Mouse (Mus musculus): Measurements from ENCODE around the gene Zfp36.

Zfp36 gene

DNA sequence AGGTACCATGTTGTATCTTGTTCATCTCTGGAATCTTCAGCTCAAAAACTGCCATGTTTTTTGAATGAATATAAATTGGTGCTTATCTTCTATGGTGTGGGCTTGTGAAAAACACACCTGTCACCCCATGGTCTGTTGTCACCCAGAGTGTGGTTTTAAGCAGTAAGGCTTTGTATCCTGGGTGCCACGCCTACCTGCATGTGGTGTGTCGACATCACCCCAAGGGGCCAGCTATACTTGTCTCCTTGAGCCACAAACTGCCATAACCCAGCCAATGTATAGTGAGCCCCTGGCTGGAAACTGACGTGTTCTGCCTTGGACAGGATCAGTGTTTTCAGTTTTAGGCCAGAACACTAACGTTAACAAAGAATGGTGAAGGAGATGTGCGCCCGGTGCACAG lies 4.1 kb upstream of the Zfp36 start:
- no peak for DNase-seq (ENCODE audit: low read depth, low spot score)

GRCm38 (mm10) chr7:28383606-28384005 lies 3.6 kb upstream of the Zfp36 start:
- no peak for DNase-seq (ENCODE audit: low read depth, low spot score)

DNA sequence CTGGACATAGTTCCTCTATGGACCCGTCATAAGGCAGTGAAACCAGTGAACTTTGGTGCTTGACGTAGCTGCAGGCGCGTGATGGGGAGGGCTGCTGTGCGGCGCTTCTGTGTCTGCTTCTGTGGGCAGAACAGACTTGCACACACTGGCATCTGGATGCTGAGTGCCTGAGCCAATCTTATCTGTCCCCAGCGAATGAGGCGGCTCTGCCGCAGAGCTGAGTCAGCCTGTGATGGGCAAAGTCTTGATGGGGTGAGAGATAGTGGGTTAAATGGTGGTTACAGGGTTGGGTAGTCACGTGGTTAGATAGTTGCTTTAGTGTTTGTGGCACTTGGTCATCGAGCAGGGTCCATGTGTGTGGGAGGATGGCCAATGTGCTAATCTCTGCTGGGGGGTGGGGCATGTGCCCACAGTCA lies 2.9 kb upstream of the Zfp36 start:
- no peak for DNase-seq (ENCODE audit: low read depth, low spot score)

DNA sequence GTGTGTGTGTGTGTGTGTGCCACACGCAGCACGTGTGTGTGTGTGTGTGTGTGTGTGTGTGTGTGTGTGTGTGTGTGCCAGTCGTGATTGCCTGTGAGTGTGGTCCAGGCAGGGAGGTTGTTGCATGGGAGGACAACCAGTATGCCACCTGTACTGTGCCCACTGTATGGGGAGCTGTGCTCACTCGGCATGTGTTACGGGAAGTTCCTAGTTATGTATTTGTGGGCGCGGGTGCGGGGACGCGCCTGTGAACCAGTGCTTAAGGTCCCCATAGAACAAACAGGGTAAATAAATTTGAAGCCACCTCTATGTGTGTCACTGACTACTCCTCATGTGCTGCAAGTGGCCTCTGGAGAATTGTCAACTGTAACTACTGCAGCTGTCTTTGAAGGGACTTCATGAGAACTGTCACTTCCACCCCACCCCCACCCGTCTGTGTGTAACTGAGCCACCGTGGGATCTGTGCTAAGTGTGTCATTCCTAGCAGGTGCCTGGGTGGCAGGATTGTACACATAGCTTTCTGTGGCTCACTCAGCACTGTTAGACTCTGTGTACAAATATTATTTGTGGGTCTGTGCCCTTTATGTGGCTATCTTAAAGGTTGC lies 2.4 kb upstream of the Zfp36 start:
- no peak for DNase-seq (ENCODE audit: low read depth, low spot score)

DNA sequence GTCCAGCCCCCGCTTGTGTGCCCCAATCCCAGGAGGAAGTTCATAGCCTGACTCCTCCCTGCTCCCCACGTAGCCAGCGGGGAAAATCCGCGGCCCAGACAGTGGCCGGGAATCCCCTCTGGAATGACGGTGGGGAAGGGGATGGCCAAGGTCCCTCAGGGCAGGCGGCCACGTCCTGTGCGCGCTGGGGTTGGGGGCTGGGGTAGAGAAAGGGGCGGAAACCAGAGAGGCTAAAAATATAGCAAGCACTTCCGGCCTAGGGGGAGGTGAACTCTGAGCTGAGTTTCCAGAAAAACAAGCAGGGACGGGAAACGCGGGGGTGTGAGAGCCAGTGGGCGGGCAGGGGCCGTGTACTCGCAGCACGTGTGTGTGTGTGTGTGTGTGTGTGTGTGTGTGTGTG lies 1.9 kb upstream of the Zfp36 start:
- DNase-seq (ENCODE audit: low read depth, low spot score): no peak

DNA sequence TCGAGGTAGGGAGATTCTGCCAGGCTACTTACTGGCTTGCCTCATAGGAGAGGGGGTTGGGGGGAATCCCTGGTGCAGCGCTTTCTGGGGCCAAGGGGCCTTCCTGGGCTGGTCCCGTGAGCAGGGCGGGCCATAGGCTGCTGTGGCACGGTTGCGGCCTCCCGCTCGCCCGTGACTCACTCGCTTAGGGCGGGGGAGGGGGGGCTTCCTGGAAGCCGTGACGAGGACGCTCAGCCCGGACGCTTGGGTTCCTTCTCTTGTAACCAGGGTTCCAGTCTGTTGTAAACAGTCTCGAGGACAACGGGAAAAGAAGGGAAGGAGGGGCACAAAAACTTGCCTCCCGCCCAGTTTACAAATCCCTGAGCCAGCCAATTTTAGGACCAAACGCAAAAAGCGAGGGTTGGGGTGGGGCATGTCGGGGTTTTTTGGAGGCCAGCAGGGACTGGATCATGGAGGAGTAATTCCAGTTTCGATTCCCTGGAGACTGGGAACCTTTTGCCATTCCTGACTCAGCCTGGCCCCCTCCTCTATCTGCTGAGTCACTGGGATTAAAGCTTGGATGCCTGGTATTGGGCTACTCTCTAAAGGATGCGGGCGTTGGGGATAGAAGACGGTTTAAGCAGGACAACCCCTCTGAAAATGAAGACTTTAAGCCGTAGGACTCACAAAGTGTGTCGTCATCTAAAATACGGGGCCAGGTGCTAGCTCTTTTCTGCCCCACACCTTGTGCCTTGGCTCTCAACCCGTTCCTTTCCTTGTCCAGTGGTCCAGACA lies 1.2 kb upstream of the Zfp36 start:
- DNase-seq (ENCODE audit: low read depth, low spot score): no peak

GRCm38 (mm10) chr7:28378769-28379651 lies 1.0 kb downstream of the Zfp36 start:
- DNase-seq (ENCODE audit: low read depth, low spot score): no peak

DNA sequence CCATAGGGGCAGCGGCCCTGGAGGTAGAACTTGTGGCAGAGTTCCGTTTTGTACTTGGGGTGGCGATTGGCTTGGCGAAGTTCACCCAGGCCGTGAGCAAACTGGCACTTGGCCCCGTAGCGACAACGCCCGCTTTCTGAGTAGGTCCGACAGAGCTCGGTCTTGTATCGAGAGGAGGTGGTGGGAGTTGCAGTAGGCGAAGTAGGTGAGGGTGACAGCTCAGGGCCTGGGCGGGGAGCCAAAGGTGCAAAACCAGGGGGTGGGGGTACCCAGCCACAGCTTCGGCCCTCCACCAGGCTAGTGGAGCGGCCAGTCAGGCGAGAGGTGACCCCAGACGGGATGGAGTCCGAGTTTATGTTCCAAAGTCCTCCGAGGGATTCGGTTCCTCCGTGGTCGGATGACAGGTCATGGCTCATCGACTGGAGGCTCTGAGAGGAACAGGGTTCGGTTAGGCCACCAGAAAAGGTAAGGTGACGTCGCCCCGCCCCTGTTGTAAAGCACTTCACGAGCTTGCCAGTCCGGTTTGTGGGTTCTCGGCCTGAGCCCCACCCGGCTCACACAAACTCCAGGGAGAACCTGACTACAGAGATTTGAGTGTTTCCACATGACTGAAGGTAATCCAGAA lies 1.9 kb downstream of the Zfp36 start:
- no peak for DNase-seq (ENCODE audit: low read depth, low spot score)

DNA sequence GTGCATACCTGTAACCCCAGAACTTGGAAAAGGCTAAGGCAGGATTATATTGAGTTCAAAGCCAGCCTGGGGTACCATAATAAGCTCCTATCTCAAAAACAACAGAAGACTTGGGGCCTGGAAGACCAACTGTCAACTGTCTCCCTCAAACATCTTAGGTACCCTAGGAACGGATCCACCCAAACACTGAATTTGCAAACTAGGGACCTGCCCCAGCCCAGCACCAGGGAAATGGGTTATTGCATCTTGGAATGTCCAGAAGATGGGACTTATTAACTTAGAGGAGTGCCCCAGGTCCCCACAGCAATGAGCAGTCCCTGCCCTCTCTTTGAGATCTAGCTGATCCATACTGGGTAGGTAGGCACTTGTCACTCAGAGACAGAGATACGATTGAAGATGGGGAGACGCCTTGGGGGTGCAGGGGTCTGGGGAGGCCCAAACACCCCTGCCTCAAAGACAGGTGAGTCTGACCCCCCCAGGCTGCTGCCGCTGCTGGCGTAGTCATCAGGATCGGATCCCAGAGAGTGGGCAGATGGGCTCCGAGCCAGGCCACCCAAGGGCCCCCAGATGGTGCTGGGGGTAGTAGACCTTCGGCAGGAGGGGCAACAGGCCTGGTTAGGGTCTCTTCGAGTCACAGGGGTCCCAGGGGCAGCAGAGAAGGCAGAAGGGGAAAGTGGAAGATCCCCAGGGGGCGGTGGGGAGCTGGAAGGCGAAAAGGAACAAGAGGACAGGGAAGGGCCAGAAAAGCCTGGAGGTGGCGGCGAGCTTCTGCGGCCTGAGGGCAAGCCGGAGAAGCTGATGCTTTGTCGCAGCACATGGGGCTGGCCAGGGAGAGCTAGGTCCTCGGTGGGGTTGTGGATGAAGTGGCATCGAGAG lies 2.6 kb downstream of the Zfp36 start:
- no peak for DNase-seq (ENCODE audit: low read depth, low spot score)

DNA sequence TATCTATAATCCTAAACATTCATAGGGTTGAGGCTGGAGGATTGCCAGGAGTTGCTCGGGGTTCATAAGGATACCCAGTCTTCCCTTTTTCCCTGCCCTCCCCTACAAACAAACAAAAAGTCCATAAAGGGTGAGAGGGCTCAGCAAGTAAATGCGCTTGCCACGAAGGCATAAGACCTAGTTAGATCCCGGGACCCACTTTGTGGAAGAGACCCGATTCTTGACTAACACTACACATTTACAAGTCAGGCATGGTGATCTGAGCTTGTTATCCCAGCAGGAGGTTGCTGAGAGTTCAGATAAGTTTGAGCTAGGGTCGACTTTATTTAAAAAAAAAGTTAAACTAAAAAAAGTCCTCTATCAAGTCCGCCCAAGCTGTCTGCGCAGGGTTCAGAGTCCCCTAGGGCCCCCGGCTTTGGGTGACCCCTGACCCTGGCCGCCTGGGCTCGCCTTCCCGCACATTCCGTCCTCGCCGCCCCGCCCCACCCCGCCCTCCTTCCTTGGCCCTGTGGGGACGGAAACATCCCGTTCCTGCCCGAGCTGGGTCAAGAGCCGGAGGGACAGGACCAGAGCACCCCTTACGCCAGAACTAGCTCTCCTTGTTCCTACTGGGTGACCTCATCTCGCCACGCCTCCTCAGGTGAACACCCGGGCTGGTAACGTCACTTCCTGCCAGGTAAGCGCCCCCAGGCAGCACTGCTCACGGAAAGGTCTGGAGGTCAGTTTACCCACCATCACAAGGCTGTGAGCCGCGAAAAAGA lies 3.9 kb downstream of the Zfp36 start:
- no peak for DNase-seq (ENCODE audit: low read depth, low spot score)

DNA sequence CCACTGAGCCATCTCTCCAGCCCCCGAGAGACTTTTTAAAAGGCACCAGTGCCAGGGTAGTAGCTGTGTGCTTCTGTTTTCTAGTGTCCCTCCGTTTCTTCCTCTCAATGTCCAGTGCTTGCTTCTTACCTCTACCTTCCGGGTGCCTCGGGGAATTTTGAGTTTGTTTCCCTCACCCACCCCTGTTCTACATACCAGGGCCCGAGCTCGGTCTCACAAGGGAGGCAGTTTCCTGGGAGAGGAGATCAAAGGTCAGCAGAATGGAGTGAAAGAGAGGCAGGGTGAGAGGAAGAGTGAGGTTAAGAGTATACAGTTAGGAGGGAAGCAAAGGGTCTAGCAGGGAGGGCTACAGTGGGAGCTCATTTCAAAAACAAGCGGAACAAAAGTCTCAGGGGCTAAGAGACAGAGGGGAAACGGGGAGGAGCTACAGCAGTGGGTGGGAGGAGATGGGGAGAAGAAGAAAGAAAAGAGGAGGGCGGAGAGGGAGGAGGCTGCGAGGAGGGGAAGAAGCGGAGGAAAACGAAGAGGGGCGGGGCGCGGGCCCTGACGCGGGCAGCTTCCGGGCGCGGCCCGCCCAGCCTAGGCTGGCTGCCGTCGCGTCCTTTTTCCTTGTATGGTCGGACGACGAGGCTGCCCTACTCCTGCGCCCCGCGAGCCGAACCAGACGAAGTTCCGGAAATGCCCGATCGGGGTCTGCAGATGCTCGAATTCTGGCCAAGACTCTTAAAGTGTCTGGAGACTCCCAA lies 4.7 kb downstream of the Zfp36 start:
- DNase-seq (ENCODE audit: low read depth, low spot score): no peak

DNA sequence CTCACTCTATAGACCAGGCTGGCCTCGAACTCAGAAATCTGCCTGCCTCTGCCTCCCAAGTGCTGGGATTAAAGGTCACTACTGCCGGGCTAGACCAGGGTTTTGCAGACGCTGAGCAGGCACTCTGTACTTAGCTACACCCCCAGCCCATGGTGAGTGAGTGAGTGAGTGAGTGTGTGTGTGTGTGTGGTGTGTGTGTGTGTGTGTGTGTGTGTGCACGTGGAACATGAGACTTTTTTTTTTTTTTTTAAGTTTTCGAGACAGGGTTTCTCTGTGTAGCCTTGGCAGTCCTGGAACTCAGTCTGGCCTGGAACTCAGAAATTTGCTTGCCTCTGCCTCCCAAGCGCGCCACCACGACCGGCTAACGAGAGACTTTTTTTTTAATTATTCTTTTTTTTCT lies 5.4 kb downstream of the Zfp36 start:
- no peak for DNase-seq (ENCODE audit: low read depth, low spot score)

- no peak for DNase-seq (ENCODE audit: low read depth, low spot score)
These were observed 6.1 kb downstream of the Zfp36 start for GRCm38 (mm10) chr7:28373891-28374495.

DNA sequence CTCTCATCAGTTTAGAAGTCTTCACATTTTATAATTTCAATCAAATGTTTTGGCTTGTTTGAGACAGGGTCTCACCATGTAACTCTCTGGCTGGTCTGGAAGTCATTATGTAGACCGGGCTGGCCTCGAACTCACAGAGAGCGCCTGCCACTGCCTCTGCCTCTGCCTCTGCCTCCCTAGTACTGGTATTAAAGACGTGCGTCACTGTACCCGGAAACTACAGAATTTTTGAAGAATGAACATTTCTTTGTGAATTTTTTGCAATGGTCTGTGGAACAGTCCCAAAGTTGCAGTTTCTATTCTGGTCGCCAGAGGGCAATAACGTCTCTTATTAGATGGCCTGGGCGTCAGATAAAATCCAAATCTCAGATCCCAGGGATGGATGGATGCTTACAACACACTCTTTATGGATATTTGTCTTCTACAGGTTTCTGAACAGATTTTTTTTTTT lies 6.9 kb downstream of the Zfp36 start:
- DNase-seq (ENCODE audit: low read depth, low spot score): no peak

- DNase-seq (ENCODE audit: low read depth, low spot score): peak; percentile 98
These were observed 7.6 kb downstream of the Zfp36 start, which contains the start of gene Plekhg2 for GRCm38 (mm10) chr7:28372251-28373108. TSS of gene Plekhg2 (minus strand) at chr7:28372599.

DNA sequence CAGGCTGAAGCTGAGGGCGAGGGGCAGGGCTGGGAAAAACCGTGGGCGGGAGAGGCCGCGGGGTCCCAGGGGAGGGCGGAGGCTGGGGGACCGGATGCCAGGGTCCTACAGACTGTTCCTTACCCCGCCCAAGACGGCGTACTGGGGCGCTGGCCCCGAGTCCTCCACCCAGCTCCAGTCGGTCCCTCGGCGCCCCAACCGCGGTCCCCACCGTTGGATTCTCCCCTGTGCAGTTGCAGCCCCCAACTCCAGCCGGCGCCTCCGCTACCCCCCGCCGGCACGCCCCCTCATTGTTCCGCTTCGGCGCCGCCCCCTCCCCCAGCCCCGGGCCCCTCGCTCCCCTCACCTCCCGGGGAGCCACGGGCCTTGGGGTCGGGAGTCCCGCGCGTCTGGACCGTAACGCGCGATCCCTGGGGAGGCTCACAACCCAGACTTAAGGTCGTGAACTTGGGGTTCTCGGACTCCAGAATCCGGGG lies 8.5 kb downstream of the Zfp36 start:
- no peak for DNase-seq (ENCODE audit: low read depth, low spot score)

DNA sequence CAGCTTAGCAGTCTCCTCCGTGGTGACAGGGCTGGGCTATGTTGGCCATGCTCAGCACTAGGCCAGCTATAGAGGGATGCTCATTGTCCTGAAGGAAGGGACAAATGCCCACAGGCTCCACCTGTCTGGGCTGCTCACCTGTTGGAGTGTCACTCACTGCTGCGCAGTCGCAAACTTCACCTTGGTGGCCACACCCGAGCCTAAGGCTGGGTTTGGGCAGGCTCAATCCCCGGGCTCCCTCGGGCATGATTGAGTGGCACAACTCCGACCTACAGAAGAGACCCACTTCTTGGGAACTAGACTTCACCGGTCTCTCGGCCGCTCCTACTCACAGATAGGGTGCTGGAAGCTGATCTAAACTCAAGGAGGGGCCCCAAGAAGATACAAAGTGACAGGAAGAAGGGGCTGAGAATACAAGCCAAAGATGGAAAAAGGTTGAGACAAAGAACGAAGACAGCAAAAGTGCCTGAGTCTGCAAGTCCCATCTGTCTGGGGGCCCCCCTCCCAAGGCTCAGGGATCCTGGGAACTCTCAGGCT lies 9.0 kb downstream of the Zfp36 start:
- no peak for DNase-seq (ENCODE audit: low read depth, low spot score)

DNA sequence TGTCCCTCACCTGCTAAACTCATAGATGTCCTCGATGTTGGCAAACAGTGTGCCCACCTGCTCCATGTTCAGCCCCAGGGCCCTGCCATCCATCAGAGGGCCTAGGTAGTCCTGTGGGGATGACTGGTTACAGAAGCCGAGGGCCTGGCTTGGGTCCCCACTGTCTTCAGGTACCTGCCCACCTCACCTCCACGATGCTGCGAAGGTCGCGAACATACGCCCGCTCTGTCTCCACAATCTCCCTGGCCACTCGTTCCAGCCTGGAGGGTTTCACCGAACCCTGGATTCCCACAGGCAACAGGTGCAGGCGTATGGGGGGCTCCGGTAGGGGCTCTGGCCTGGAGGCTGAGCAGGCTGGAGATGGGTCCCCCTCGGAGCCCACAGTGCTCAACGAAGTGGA lies 10.0 kb downstream of the Zfp36 start:
- DNase-seq (ENCODE audit: low read depth, low spot score): no peak

Data from WW6 (cell line).